Mouse (Mus musculus): ENCODE measurements around the gene Tvp23a. TPM values are rescaled to one million over a fixed set of nuclear protein-coding genes. Genes with fewer than 3 reads are reported as not detected.

Tvp23a gene
- polyA plus RNA-seq, 1 experiment from 2014 or later: 2.4 TPM

- H3K4me2 ChIP-seq (replicated peaks; ENCODE audit: low read depth): no peak overlapping the region
- no peak overlapping the region for H3K9ac ChIP-seq (ENCODE audit: low read length)
- TF ChIP-seq EP300 (optimal IDR thresholded peaks at IDR 0.05): no peak
- no peaks in the 10 kb centered on the region for H3K36me3 ChIP-seq (ENCODE audit: control insufficient read depth, insufficient read depth, low read length)
- H3K9me3 ChIP-seq (ENCODE audit: control insufficient read depth, low read length): no peaks in the 10 kb centered on the region
- 70% methylated on average over 5 of the region's 5 CpGs for WGBS
- no peak for ATAC-seq (ENCODE audit: low FRiP score, low TSS enrichment)
- DNase-seq (ENCODE audit: low spot score): no peak
- no peak overlapping the region for H3K27ac ChIP-seq (replicated peaks)
- no peak overlapping the region for H3K4me3 ChIP-seq (ENCODE audit: low read depth, low read length)
- H3K27me3 ChIP-seq (ENCODE audit: control insufficient read depth, insufficient read depth, low read length): no peaks in the 10 kb centered on the region
- 0 out of 2 replicates have a peak, but pooled peaks cover 3% of the 10 kb centered on the region for H3K4me1 ChIP-seq (replicated peaks; ENCODE audit: control insufficient read depth, insufficient read depth)
These were observed 48.4 kb downstream of the Tvp23a start for GRCm38 (mm10) chr16:10398755-10399154.

GRCm38 (mm10) chr16:10394699-10395540, 52.2 kb downstream of the Tvp23a start, which contains the start of gene Tekt5:
Gene Tekt5, minus strand, starts transcription at chr16:10395490.
- H3K36me3 ChIP-seq (ENCODE audit: control insufficient read depth, insufficient read depth, low read length): no peaks in the 10 kb centered on the region
- WGBS: 7% methylated on average over 37 of the region's 37 CpGs
- H3K4me3 ChIP-seq (ENCODE audit: low read depth, low read length): peak within 1 kb of the TSS; percentile 19
- no peaks in the 10 kb centered on the region for H3K9me3 ChIP-seq (ENCODE audit: control insufficient read depth, low read length)
- TF ChIP-seq CTCF (IDR thresholded peaks at IDR 0.05; ENCODE audit: low read depth) (peak; percentile 75), EP300 (optimal IDR thresholded peaks at IDR 0.05) (no peak)
- 0 out of 2 replicates have a peak within 1 kb of the TSS, but pooled peaks have one; percentile 4 for H3K27ac ChIP-seq (replicated peaks)
- 0 out of 2 replicates have a peak, but pooled peaks cover 3% of the 10 kb centered on the region for H3K4me1 ChIP-seq (replicated peaks; ENCODE audit: control insufficient read depth, insufficient read depth)
- H3K9ac ChIP-seq (ENCODE audit: low read length): 0 out of 2 replicates have a peak within 1 kb of the TSS, but pooled peaks have one; percentile 27
- ATAC-seq (ENCODE audit: low FRiP score, low TSS enrichment): peak; percentile 59; the same call in 1 of the 2 replicates
- DNase-seq (ENCODE audit: low spot score): peak; percentile 61
- peak within 1 kb of the TSS; percentile 60 for H3K4me2 ChIP-seq (replicated peaks; ENCODE audit: low read depth)
- H3K27me3 ChIP-seq (ENCODE audit: control insufficient read depth, insufficient read depth, low read length): no peaks in the 10 kb centered on the region

- DNase-seq (ENCODE audit: low spot score) (no peak), ATAC-seq (ENCODE audit: low FRiP score, low TSS enrichment) (no peak)
- no peak overlapping the region for H3K4me3 ChIP-seq (ENCODE audit: low read depth, low read length)
- no peaks in the 10 kb centered on the region for H3K36me3 ChIP-seq (ENCODE audit: control insufficient read depth, insufficient read depth, low read length)
- no peak overlapping the region for H3K9ac ChIP-seq (ENCODE audit: low read length)
- H3K9me3 ChIP-seq (ENCODE audit: control insufficient read depth, low read length): no peaks in the 10 kb centered on the region
- TF ChIP-seq EP300 (optimal IDR thresholded peaks at IDR 0.05) (no peak), CTCF (IDR thresholded peaks at IDR 0.05; ENCODE audit: low read depth) (no peak)
- H3K4me2 ChIP-seq (replicated peaks; ENCODE audit: low read depth): no peak overlapping the region
- WGBS: 82% methylated on average over 9 of the region's 9 CpGs
- no peaks in the 10 kb centered on the region for H3K27me3 ChIP-seq (ENCODE audit: control insufficient read depth, insufficient read depth, low read length)
- H3K4me1 ChIP-seq (replicated peaks; ENCODE audit: control insufficient read depth, insufficient read depth): 0 out of 2 replicates have a peak, but pooled peaks cover 3% of the 10 kb centered on the region
- H3K27ac ChIP-seq (replicated peaks): no peak overlapping the region
These were observed 54.6 kb downstream of the Tvp23a start for GRCm38 (mm10) chr16:10392587-10392986.

GRCm38 (mm10) chr16:10388634-10389365, 58.4 kb downstream of the Tvp23a start:
- H3K9me3 ChIP-seq (ENCODE audit: control insufficient read depth, low read length): no peaks in the 10 kb centered on the region
- H3K4me2 ChIP-seq (replicated peaks; ENCODE audit: low read depth): no peak overlapping the region
- H3K4me1 ChIP-seq (replicated peaks; ENCODE audit: control insufficient read depth, insufficient read depth): no peaks in the 10 kb centered on the region
- no peak overlapping the region for H3K27ac ChIP-seq (replicated peaks)
- 92% methylated on average over 6 of the region's 6 CpGs for WGBS
- no peak for ATAC-seq (ENCODE audit: low FRiP score, low TSS enrichment)
- no peak for DNase-seq (ENCODE audit: low spot score)
- no peak overlapping the region for H3K9ac ChIP-seq (ENCODE audit: low read length)
- H3K4me3 ChIP-seq (ENCODE audit: low read depth, low read length): no peak overlapping the region
- TF ChIP-seq CTCF (IDR thresholded peaks at IDR 0.05; ENCODE audit: low read depth) (no peak), EP300 (optimal IDR thresholded peaks at IDR 0.05) (no peak)
- H3K36me3 ChIP-seq (ENCODE audit: control insufficient read depth, insufficient read depth, low read length): no peaks in the 10 kb centered on the region
- no peaks in the 10 kb centered on the region for H3K27me3 ChIP-seq (ENCODE audit: control insufficient read depth, insufficient read depth, low read length)

- no peak overlapping the region for H3K9ac ChIP-seq (ENCODE audit: low read length)
- no peaks in the 10 kb centered on the region for H3K4me1 ChIP-seq (replicated peaks; ENCODE audit: control insufficient read depth, insufficient read depth)
- H3K27me3 ChIP-seq (ENCODE audit: control insufficient read depth, insufficient read depth, low read length): no peaks in the 10 kb centered on the region
- no peak overlapping the region for H3K4me3 ChIP-seq (ENCODE audit: low read depth, low read length)
- 61% methylated on average over 12 of the region's 12 CpGs for WGBS
- no peaks in the 10 kb centered on the region for H3K9me3 ChIP-seq (ENCODE audit: control insufficient read depth, low read length)
- DNase-seq (ENCODE audit: low spot score) (no peak), ATAC-seq (ENCODE audit: low FRiP score, low TSS enrichment) (no peak)
- TF ChIP-seq EP300 (optimal IDR thresholded peaks at IDR 0.05) (no peak), CTCF (IDR thresholded peaks at IDR 0.05; ENCODE audit: low read depth) (no peak)
- peak overlapping the region; percentile 75 for H3K27ac ChIP-seq (replicated peaks)
- no peaks in the 10 kb centered on the region for H3K36me3 ChIP-seq (ENCODE audit: control insufficient read depth, insufficient read depth, low read length)
- H3K4me2 ChIP-seq (replicated peaks; ENCODE audit: low read depth): no peak overlapping the region
These were observed 61.9 kb downstream of the Tvp23a start for GRCm38 (mm10) chr16:10385261-10385660.

Measured in stomach, postnatal 0 days (tissue).